Mouse (Mus musculus): ENCODE data around the gene Scgb1c1. TPM values are rescaled to one million over a fixed set of nuclear protein-coding genes. Genes with fewer than 3 reads are reported as not detected.

Scgb1c1 gene
- polyA plus RNA-seq (2016; fragmentation: Nextera tagmentation; extraction: Ambion mirVana) = not detected in 2 replicates

DNA sequence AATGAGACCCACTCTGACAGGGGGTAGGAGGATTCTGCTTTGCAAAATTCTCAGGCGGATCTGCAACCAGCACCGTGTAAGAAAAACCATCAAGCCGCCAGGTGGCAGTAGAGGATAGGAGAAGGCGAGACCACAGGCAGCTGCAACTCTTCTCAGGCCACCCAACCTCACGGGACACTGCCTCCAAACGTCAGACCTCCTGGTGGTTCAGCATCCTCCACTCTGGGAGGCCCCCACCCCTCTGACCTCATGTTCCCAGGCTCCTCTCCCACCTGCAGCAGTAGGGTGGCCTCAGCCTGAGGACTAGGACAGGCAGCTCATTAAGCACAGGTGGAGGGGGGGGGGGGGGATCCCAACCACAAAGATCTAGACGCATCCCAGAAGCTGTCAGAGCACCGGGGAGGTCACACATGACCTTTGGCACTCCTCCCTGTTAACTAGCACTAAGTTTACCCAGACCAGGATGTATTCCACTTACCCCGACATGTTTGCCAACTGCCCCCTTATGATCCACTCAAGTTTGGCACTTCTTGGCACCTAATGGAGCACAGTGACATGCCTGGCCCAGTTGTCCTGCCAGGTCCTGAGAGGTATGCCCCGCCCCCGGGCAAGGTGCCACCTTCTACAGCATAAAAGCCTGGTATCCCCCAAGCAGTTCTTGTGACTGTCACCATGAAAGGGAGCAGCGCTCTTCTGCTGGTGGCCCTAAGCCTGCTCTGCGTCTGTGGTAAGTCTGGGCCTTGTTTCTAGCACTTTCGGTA lies at the start of gene Scgb1c1:
Scgb1c1 (plus strand) TSS at position 643 of the 761 bp plus-strand sequence.
- Histone ChIP-seq H3K4me3 (no peak within 1 kb of the TSS; the same call in 1 of the 2 replicates), H3K36me3 (no peaks in the 10 kb centered on the region), H3K27me3 (ENCODE audit: low read depth, poor library complexity, severe bottlenecking) (peaks cover 44% of the 10 kb centered on the region), H3K4me1 (peaks cover 3% of the 10 kb centered on the region; the same call in 1 of the 2 replicates), H3K27ac (replicated peaks) (peak within 1 kb of the TSS; percentile 69), H3K9me3 (replicated peaks) (no peaks in the 10 kb centered on the region)
- WGBS = 35% methylated on average over 14 of the region's 14 CpGs
- peak; percentile 87 for DNase-seq (ENCODE audit: low spot score)

DNA sequence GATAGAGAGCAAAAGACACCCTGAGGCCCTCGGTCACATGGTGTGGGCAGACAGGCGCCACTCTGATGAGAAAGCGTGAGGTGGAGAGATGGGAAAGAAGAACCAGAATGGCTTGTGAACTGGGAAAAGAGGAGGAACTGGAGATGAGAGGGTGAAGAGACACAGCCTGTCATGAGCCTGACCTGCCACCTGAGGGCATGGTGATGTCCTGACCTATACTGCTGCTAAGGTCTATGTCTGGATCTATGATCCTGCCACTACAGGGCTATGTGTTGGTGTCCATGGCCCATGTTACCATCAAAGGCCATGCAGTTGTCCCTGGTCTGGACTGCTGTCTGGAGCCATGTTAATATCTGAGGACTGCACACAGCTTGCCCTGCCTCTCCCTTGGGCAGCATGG lies 47.7 kb upstream of the Scgb1c1 start:
- no peaks in the 10 kb centered on the region for H3K36me3 ChIP-seq
- H3K9me3 ChIP-seq (replicated peaks) = no peaks in the 10 kb centered on the region
- H3K27me3 ChIP-seq (ENCODE audit: low read depth, poor library complexity, severe bottlenecking) = no peaks in the 10 kb centered on the region
- no peak overlapping the region for H3K27ac ChIP-seq (replicated peaks)
- no peak overlapping the region for H3K4me3 ChIP-seq
- 88% methylated on average over 3 of the region's 3 CpGs for WGBS
- H3K4me1 ChIP-seq = no peaks in the 10 kb centered on the region
- DNase-seq (ENCODE audit: low spot score) = no peak

DNA sequence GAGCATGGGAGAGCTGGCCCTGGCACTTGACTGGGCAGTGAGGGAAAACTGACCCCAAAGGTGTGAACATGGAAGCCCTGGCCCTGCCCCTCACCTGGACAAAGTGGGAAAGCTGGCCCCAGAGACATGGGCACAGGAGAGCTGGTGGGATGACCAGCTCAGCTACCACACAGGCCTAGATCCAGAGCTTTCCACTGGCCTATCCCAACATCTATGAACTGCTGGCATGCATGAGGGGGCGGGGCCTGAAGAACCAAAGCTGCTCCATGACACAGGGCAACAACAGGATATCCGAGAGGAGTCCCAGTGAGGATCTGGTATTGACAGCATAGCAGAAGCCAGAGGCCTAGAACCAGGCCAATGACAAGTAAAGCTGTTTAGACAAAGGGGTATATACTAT lies 47.1 kb upstream of the Scgb1c1 start:
- no peak for DNase-seq (ENCODE audit: low spot score)
- WGBS = 69% methylated on average over 2 of the region's 2 CpGs
- H3K4me1 ChIP-seq = no peaks in the 10 kb centered on the region

DNA sequence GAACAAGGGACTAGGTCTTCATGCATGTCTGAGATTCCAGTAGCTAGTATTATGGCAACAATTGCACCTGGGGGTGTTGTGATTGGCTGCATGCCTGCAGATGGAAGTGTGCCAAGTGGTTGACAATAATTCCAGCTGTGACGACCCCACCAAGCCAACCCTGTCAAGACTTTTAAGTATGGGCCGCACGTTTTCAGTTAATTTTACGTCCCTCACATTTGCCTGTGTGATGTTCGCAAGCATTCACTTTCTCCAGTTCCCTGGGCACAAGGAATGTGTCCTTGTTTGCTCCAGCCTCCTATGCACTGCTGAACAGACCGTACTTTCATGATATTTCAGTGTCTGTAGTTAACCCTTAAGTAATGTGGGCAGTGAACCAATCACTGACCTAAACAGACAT lies 42.7 kb upstream of the Scgb1c1 start:
- Histone ChIP-seq H3K36me3 (no peaks in the 10 kb centered on the region), H3K27ac (replicated peaks) (no peak overlapping the region), H3K4me1 (no peaks in the 10 kb centered on the region), H3K27me3 (ENCODE audit: low read depth, poor library complexity, severe bottlenecking) (no peaks in the 10 kb centered on the region), H3K4me3 (no peak overlapping the region), H3K9me3 (replicated peaks) (no peaks in the 10 kb centered on the region)
- no peak for DNase-seq (ENCODE audit: low spot score)
- 90% methylated on average over 6 of the region's 6 CpGs for WGBS

More for the DNA sequence above, 47.1 kb upstream of the Scgb1c1 start:
- H3K4me3 ChIP-seq = no peak overlapping the region
- H3K36me3 ChIP-seq = no peaks in the 10 kb centered on the region
- H3K27me3 ChIP-seq (ENCODE audit: low read depth, poor library complexity, severe bottlenecking) = no peaks in the 10 kb centered on the region
- no peaks in the 10 kb centered on the region for H3K9me3 ChIP-seq (replicated peaks)
- H3K27ac ChIP-seq (replicated peaks) = no peak overlapping the region

DNA sequence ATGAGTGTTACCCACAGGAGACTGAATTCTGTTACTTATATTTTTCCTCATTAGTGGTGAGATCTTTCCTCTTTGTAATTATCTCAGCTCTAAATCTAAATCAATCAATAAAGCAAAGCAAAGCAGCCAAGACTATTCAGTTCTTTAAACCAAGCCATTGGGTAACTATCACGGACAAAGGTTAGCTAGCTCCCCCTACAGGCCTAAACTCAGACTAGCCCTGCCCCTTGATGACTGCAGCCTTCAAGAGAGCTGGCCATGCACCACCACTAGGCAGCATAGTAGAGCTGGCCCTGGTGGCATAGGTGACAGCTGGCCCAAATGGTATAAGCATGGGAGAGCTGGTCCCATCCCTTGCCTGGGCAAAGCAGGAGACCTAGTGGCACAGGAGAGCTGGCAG lies 39.6 kb upstream of the Scgb1c1 start:
- 18% methylated on average over 1 of the region's 1 CpGs for WGBS
- Histone ChIP-seq H3K4me3 (no peak overlapping the region), H3K9me3 (replicated peaks) (no peaks in the 10 kb centered on the region), H3K27me3 (ENCODE audit: low read depth, poor library complexity, severe bottlenecking) (no peaks in the 10 kb centered on the region), H3K4me1 (0 out of 2 replicates have a peak, but pooled peaks cover 3% of the 10 kb centered on the region), H3K27ac (replicated peaks) (no peak overlapping the region), H3K36me3 (peaks cover 5% of the 10 kb centered on the region)
- DNase-seq (ENCODE audit: low spot score) = no peak

DNA sequence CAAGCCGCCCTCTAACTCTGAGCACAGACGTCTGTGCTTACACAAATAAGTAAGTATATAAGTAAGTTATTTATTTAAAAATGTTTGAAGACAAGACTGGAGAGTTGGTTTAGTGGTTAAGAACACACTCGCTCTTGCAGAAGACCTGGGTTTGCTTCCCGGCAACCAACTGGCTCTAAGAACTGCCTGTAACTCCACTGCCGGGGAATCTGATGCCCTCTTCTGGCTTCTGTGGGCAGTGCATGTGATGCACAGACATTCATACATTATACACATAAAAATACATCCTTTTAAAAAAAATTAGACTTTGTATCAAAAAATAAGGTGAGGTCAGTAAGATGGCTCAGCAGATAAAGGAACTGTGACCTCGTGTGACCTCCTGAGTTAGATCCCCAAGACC lies 34.9 kb upstream of the Scgb1c1 start:
- Histone ChIP-seq H3K36me3 (peaks cover 32% of the 10 kb centered on the region), H3K9me3 (replicated peaks) (no peaks in the 10 kb centered on the region), H3K4me1 (0 out of 2 replicates have a peak, but pooled peaks cover 3% of the 10 kb centered on the region), H3K27ac (replicated peaks) (no peak overlapping the region), H3K27me3 (ENCODE audit: low read depth, poor library complexity, severe bottlenecking) (no peaks in the 10 kb centered on the region), H3K4me3 (no peak overlapping the region)
- WGBS = 89% methylated on average over 6 of the region's 6 CpGs
- DNase-seq (ENCODE audit: low spot score) = no peak

DNA sequence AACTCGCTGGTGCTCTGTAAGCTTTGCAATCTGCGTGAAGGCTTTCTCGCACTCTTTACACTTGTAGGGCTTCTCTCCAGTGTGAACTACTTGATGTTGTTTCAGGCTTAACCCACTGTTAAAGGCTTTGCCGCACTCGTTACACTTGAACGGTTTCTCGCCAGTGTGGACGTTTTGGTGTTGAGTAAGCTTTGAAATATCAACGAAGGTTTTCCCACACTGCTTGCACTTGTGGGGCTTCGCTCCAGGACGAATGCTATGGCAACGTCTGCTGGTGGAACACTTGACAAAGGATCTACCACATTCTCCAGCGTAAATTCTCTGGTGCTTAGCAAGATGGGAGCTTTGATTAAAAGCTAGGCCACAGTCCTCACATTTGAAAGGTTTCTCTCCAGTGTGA lies 33.6 kb upstream of the Scgb1c1 start:
- Histone ChIP-seq H3K4me1 (0 out of 2 replicates have a peak, but pooled peaks cover 3% of the 10 kb centered on the region), H3K9me3 (replicated peaks) (no peaks in the 10 kb centered on the region), H3K27ac (replicated peaks) (no peak overlapping the region), H3K27me3 (ENCODE audit: low read depth, poor library complexity, severe bottlenecking) (no peaks in the 10 kb centered on the region), H3K4me3 (no peak overlapping the region), H3K36me3 (peaks cover 32% of the 10 kb centered on the region)
- 84% methylated on average over 13 of the region's 13 CpGs for WGBS
- no peak for DNase-seq (ENCODE audit: low spot score)

DNA sequence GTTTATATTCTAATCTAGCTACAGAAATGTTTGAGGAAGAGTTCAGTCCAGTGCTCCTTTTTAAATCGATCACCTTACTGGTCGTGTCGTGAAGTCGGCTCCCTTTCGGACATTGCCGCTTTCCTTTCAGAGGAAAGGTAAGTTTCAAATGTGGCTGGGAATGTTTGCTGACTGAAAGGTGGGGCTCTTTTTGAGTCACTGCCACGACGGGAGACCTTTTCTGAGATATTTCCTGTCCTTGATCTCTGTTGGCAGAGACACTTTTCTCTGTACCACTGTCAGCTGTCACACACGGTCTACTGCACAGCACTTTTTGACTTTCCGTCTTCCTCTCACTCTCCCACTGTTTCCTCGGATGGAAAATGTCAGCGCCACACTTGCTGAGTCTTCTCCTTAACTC lies 32.5 kb upstream of the Scgb1c1 start:
- H3K27ac ChIP-seq (replicated peaks) = no peak overlapping the region
- no peak for DNase-seq (ENCODE audit: low spot score)
- no peak overlapping the region for H3K4me3 ChIP-seq
- 90% methylated on average over 12 of the region's 12 CpGs for WGBS
- no peaks in the 10 kb centered on the region for H3K9me3 ChIP-seq (replicated peaks)
- H3K36me3 ChIP-seq = peaks cover 32% of the 10 kb centered on the region
- 0 out of 2 replicates have a peak, but pooled peaks cover 2% of the 10 kb centered on the region for H3K4me1 ChIP-seq
- no peaks in the 10 kb centered on the region for H3K27me3 ChIP-seq (ENCODE audit: low read depth, poor library complexity, severe bottlenecking)

DNA sequence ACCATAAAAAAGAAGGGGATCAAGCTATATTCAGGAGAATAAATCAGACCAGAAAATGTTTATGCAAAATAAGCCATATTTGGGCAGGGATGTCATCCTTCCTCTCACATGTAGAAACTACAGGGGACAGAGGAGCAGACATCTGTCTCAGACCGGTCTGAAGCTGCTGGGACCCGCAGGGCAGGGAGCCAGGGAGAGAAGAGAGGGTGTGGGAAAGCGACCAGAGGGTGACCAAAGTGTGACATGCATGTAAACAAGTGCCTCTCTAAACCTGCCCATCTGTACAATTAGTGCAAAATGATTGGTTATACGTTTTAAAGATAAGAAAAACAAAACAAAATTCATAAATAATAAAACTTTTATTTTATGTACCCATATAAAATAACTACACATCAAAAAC lies 25.2 kb upstream of the Scgb1c1 start:
- 83% methylated on average over 4 of the region's 4 CpGs for WGBS
- no peak for DNase-seq (ENCODE audit: low spot score)
- Histone ChIP-seq H3K27ac (replicated peaks) (no peak overlapping the region), H3K36me3 (no peaks in the 10 kb centered on the region), H3K4me3 (no peak overlapping the region), H3K27me3 (ENCODE audit: low read depth, poor library complexity, severe bottlenecking) (peaks cover 6% of the 10 kb centered on the region; the same call in 1 of the 2 replicates), H3K9me3 (replicated peaks) (no peaks in the 10 kb centered on the region), H3K4me1 (peaks cover 11% of the 10 kb centered on the region; the same call in 1 of the 2 replicates)

DNA sequence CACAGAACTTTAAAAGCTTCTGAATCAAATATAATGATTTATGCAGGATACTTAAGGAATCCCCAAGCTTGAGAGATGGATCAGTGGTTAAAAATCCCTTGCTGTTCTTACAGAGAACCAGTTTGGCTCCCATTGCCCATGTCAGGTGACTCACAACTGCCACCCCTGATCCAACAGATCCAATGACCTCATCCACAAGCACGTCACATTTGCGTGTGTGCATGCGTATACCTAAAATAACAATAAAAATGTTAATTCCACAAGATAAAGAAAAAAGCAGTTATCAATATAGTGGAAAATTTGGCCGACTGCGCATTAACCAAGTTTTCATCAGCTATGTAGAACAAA lies 24.1 kb upstream of the Scgb1c1 start:
- Histone ChIP-seq H3K27ac (replicated peaks) (peak overlapping the region; percentile 86; the same call in 1 of the 2 replicates), H3K9me3 (replicated peaks) (no peaks in the 10 kb centered on the region), H3K4me3 (peak overlapping the region; percentile 68), H3K4me1 (peaks cover 11% of the 10 kb centered on the region; the same call in 1 of the 2 replicates), H3K27me3 (ENCODE audit: low read depth, poor library complexity, severe bottlenecking) (peaks cover 6% of the 10 kb centered on the region; the same call in 1 of the 2 replicates), H3K36me3 (no peaks in the 10 kb centered on the region)
- no peak for DNase-seq (ENCODE audit: low spot score)
- 46% methylated on average over 5 of the region's 5 CpGs for WGBS

DNA sequence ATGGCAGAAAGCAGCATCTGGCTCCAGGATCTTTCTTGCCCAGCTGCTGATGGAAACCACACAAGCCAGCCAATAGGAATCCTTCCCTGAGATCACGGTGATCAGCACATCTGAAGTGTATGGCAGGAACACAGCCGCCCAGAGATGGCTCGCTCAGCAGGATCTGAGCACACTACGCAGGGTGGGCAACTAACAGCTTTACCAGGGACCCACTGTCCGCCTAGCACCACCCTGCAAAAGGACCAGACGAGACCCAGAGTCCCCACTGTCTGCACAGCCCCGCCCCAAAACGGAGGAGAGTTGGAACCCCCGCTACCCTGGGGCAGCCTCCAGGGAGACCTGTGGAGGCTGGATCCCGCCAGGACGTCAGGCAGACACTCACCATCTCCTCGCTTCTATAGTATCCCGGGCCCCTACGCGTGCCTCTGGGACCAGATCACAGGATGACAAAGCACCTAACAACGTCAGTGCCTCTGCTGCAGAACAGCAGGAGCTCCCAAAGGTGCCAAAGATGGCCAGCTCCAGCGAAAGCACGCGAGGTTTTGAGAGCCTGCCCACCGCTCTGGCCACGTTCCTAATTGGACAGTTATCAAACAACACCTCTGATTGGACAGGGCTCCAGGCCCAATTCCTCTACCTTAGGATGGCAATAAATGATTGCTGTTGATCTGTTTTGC lies 23.6 kb upstream of the Scgb1c1 start, which contains the start of gene Zfp941:
Zfp941 (minus strand) TSS at position 526 of the 677 bp plus-strand sequence.
- DNase-seq (ENCODE audit: low spot score) = peak; percentile 70
- Histone ChIP-seq H3K4me3 (peak within 1 kb of the TSS; percentile 68), H3K27ac (replicated peaks) (peak within 1 kb of the TSS; percentile 86), H3K27me3 (ENCODE audit: low read depth, poor library complexity, severe bottlenecking) (peaks cover 6% of the 10 kb centered on the region; the same call in 1 of the 2 replicates), H3K9me3 (replicated peaks) (no peaks in the 10 kb centered on the region), H3K36me3 (no peaks in the 10 kb centered on the region), H3K4me1 (peaks cover 11% of the 10 kb centered on the region; the same call in 1 of the 2 replicates)
- 2% methylated on average over 21 of the region's 21 CpGs for WGBS

DNA sequence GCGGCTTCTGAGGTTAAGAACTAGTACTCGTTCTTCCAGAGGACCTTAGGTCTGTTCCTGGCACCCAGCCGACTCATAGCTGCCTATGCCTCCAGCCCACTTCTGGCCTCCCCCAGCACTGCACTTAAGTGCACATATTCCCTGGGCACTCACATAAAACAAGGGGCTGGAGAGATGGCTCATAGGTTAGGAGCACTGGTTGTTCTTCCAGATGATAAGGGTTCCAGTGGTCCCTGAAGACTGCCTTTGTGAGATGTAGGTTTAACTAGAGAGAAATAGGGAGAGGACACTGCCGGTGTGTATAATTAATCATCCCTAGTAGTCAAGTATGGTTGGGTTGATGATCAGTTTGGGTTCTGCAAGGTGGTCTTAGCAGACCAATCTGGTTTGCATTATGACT lies 22.6 kb upstream of the Scgb1c1 start:
- Histone ChIP-seq H3K27me3 (ENCODE audit: low read depth, poor library complexity, severe bottlenecking) (peaks cover 6% of the 10 kb centered on the region; the same call in 1 of the 2 replicates), H3K4me1 (peaks cover 11% of the 10 kb centered on the region; the same call in 1 of the 2 replicates), H3K27ac (replicated peaks) (no peak overlapping the region), H3K36me3 (no peaks in the 10 kb centered on the region), H3K4me3 (no peak overlapping the region), H3K9me3 (replicated peaks) (no peaks in the 10 kb centered on the region)
- 90% methylated on average over 4 of the region's 4 CpGs for WGBS
- no peak for DNase-seq (ENCODE audit: low spot score)

Measured in midbrain, embryonic 10.5 days (tissue).